Mouse (Mus musculus) Patski (cell line): ENCODE results near the gene Htt. TPM values are rescaled to one million over a fixed set of nuclear protein-coding genes. Genes with fewer than 3 reads are reported as not detected.

Experiments used
- ATAC-seq: fragments of 100-300 bp; one replicate; pipeline ENCODE4 v1.8.0; 2021
- CTCF ChIA-PET: fragments of 350-600 bp; sonication (Branson Sonifier 250); formaldehyde crosslinking; loops from one replicate; lab custom pipeline; 2022; ENCODE audit warnings: inconsistent platforms; lab: Charles Lee
- POLR2A ChIA-PET: fragments of 350-600 bp; sonication (Branson Sonifier 250); formaldehyde crosslinking; loops from one replicate; lab custom pipeline; 2022; ENCODE audit warnings: antibody characterized with exemption, inconsistent platforms; lab: Charles Lee
- DNase-seq: peaks from one replicate; pipeline ENCODE4 v3.0.0-alpha.2; 2011; ENCODE audit warnings: low read depth, low spot score
- H3K27me3 ChIP-seq: fragments of 371-371 bp; one replicate; pipeline ENCODE4 v1.5.1; 2021
- CTCF ChIP-seq: fragments of 100-300 bp; IDR thresholded peaks from one replicate; pipeline ENCODE4 v1.5.1; 2021
- in situ Hi-C: fragments of 300-500 bp; cut with MboI; formaldehyde crosslinking; loops from 3 replicates; pipeline ENCODE4 v1.11.1; 2018; ENCODE audit warnings: low pct_unique_long_range_greater_than_20kb, mixed read lengths
- polyA plus RNA-seq: library from polyadenylated mRNA; unstranded; gene quantifications from one replicate; pipeline ENCODE4 v1.2.3, GENCODE M21; 2021

The Htt gene
- polyA plus RNA-seq, 1 experiment from 2014 or later: 22.7 TPM

DNA sequence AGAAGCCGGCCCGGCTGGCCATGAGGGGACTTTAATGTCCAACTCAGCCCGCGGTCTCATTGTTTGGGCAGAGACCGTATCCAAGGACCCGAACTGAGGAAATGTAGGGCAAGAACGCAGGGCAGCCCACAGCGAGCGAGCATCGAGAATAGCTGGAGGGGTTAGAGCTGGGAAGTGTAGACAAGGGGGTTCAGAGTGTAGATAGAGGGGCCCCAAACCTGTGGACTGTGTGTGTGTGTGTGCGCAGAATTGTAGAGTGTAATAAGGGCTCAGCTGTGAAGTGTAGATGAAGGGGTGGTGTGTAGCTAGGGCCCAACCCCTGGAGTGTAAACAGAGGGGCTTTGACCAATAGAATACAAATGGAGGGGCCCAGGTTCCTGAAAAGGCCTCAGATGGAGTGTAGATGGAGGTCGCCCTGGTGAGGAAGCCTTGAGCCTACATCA lies 188.2 kb downstream of the Htt start:
- peak; percentile 22 for ATAC-seq
- TF ChIP-seq CTCF: no peak
- ChIA-PET CTCF (interaction anchor here (1.0 to 1.4 kb wide), 3 partner anchors 21 to 82 kb away, joined by 3 read pairs; no protein-coding TSS in a partner anchor), POLR2A (no interaction called here)
- in situ Hi-C loops: no loop called here
- no peaks in the 10 kb centered on the region for H3K27me3 ChIP-seq
- no peak for DNase-seq

DNA sequence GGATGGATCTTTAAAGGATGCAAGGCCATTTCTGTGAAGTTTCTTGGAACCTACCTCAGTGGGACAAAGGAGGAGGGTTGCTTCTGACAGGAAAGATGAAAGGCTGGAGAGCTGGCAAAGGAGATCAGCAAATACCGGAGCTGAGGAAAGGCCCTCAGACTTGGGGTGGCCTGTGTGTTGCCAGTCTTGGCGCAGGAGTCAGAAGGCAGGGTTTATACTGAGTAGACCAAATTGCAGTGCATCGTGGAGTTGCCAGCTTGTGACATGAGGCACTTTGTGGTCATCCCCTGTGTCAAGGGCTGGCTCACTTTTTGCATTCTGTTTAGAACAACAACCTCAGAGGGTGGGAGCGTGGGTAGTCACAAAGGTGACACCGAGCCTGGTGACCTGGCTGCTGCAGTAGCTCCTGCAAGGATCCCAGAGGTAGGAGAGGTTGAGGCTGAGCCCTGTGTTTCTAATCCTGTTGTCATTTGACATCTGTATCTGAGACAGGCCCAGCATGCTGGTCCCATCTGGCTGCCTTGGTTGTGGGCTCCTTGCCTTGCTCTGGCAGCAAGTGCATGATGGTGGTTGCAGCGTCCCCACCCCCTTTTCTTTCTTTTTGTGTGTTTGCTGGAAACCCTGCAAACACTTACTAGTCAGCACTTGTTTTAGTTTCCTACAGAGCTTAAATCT lies 189.1 kb downstream of the Htt start:
- H3K27me3 ChIP-seq: no peaks in the 10 kb centered on the region
- DNase-seq (no peak), ATAC-seq (no peak)
- in situ Hi-C loops: no loop called here
- CTCF ChIA-PET: interaction anchor here (1.0 to 1.3 kb wide), 2 partner anchors 20 to 34 kb away, joined by 3 read pairs; no protein-coding TSS in a partner anchor
- POLR2A ChIA-PET: no interaction called here
- no peak for TF ChIP-seq CTCF

DNA sequence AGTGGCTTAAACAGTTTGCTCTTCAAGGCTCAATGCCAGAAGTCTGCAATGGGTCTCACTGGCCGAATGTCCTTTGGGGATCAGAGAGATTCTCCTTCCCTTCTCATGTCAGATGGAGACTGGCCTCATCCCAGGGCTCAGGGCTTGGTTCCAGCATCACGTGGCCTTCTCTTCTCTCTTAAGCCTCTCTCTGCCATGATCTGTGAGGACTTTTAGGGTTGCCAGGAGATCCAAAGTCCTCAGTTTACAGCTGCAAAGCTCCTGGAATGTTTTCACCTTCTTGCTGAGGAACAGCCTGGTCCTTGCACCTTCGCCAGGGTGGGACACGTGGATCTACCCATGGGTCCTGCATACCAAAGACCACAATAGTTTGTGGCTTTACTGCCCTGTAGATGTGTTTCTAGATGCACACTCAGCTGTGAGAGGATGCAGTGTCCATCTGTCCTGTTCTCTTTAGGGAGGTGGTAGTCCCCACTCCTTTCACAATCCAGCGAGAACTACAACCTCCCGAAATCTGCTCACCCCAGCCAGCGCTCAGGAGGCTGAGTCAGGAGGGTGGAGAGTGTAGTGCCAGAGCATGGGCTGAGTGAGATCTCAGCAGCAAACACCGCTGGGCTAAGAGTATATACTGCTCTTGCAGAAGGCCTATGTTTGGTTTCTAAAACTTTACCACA lies 189.8 kb downstream of the Htt start:
- no peaks in the 10 kb centered on the region for H3K27me3 ChIP-seq
- no peak for ATAC-seq
- in situ Hi-C loops: no loop called here
- TF ChIP-seq CTCF: no peak
- POLR2A ChIA-PET: no interaction called here
- DNase-seq: no peak
- CTCF ChIA-PET: no interaction called here

DNA sequence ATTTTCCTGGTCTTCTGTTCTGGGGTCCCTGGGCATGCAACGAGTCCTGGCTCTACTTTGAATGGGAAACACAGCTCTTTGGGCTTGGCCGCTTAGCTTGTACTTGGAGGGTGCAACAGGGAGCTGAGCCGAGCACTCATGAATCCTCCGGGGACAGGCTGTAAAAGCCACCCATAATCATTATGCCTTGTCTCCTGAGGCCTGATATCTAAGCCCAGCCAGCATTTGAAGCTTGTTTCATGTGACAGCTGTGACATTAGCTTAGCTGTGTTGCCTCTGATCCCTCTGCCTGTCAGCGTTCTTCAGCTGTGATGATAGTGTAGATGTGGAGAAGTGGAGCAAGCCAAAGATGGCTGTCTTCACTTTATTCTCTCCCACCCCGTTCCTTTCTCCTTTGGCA lies 193.0 kb downstream of the Htt start:
- ATAC-seq (no peak), DNase-seq (no peak)
- CTCF ChIA-PET: interaction anchor here (0.7 to 0.9 kb wide), 2 partner anchors 16 to 21 kb away, joined by 3 read pairs; no protein-coding TSS in a partner anchor
- no peaks in the 10 kb centered on the region for H3K27me3 ChIP-seq
- in situ Hi-C loops: no loop called here
- POLR2A ChIA-PET: interaction anchor here (1.1 kb wide), 1 partner anchor 11 kb away, joined by 3 read pairs; no protein-coding TSS in a partner anchor
- no peak for TF ChIP-seq CTCF

DNA sequence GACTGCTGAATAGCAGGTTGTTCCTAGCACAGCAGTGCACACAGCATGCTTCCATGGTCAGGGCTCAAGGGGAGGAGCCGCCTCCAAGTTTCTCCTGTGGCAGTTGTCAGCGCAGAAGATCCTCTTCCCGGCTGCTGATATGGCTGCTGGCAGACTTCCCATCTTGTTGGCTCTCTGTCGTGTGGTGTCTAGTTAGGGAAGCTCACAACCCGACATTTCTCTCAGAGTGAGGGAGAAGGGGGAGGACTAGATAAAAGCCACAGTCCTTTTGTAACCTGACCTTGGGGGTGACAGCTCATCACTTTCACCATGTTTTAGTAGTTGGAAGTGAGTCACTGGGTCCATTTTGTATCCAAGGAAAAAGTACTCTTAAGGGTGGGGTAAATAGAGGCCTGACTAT lies 194.1 kb downstream of the Htt start:
- no peaks in the 10 kb centered on the region for H3K27me3 ChIP-seq
- ATAC-seq (no peak), DNase-seq (no peak)
- in situ Hi-C loops: no loop called here
- POLR2A ChIA-PET: interaction anchor here (1.1 kb wide), 1 partner anchor 12 kb away, joined by 3 read pairs; no protein-coding TSS in a partner anchor
- CTCF ChIA-PET: interaction anchor here (1.0 kb wide), 1 partner anchor 10 kb away, joined by 3 read pairs; no protein-coding TSS in a partner anchor
- no peak for TF ChIP-seq CTCF

DNA sequence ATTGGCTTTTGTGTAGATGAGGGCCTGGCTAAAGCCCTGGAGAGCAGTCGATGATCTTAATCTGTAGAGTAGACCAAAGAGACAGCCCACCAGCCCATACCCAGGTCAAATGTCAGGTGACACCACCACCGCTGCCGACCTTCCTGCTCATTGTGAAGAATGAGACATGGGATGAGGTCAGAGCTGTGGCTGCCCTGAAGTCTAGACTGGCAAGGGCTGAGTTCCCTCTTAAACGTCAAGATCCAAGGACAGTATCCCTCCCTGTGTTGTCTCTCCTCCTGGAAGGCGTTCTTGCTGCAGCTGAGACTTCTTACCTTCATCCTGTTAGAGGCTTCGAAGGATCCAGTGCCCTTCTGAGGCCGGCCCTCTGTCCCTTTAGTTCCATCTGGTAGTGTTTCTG lies 194.6 kb downstream of the Htt start:
- CTCF ChIA-PET: interaction anchor here (1.0 to 2.4 kb wide), 2 partner anchors 11 to 41 kb away, joined by 3 to 6 read pairs; no protein-coding TSS in a partner anchor
- DNase-seq (no peak), ATAC-seq (no peak)
- no peak for TF ChIP-seq CTCF
- POLR2A ChIA-PET: no interaction called here
- H3K27me3 ChIP-seq: no peaks in the 10 kb centered on the region
- in situ Hi-C loops: no loop called here

DNA sequence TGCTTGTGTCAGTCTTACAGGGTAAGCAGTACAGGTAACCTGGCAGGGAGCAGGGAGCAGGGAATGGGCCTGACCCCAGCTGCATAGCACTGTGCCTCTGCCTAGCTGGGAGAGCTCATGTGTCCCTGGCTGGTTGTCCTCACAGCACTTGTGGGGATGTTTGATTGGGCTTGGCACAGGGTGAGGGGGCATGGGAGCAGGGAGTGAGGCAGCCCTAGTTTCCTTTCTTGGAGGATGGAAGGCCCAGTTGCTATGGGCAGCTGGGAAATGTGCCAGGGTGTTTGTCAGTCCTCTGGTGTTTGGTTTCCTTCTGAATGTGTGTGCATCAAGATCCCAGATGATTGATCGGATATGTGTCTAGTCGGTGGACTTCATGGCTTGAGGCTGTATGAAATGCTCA lies 195.5 kb downstream of the Htt start:
- in situ Hi-C loops: no loop called here
- ChIA-PET POLR2A (no interaction called here), CTCF (interaction anchor here (2.4 kb wide), 1 partner anchor 42 kb away, joined by 6 read pairs; no protein-coding TSS in a partner anchor)
- TF ChIP-seq CTCF: no peak
- no peak for ATAC-seq
- no peaks in the 10 kb centered on the region for H3K27me3 ChIP-seq
- DNase-seq: no peak

DNA sequence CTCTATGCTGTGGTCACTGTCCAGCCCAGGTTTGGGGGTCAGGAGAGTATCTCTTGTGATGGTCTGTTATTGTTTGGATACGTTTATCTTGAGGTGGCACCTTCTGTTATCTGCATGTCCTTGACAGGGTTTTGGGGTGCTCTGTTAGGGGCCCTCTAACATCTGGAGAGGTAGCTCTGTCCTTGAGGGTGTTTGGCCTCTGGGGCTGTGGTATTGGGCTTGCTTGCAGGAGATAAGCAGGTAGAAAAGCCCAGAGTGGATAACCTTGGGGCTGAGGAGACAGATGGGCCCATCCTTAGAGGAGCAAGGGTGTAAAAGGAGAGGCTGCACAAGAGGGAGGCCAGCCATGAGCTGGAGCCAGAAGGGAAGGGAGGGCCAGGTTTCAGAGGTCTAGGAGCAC lies 198.5 kb downstream of the Htt start:
- ATAC-seq: no peak
- in situ Hi-C loops: no loop called here
- POLR2A ChIA-PET: no interaction called here
- no peak for DNase-seq
- TF ChIP-seq CTCF: no peak
- H3K27me3 ChIP-seq: no peaks in the 10 kb centered on the region
- CTCF ChIA-PET: no interaction called here

Other genes starting within 250 kb of the Htt start
- gene Tnip2, start 247.7 kb upstream of the Htt start, polyA plus RNA-seq: 33.5 TPM
- 18.2 TPM for gene Sh3bp2, start 235.9 kb upstream of the Htt start, polyA plus RNA-seq
- gene Add1, start 188.1 kb upstream of the Htt start, polyA plus RNA-seq: 279 TPM
- 106 TPM for gene Mfsd10, start 124.5 kb upstream of the Htt start, polyA plus RNA-seq
- gene Nop14, start 101.6 kb upstream of the Htt start, polyA plus RNA-seq: 56.8 TPM
- 4.6 TPM for gene Grk4, start 101.4 kb upstream of the Htt start, polyA plus RNA-seq
- gene Msantd1, start 146.3 kb downstream of the Htt start, polyA plus RNA-seq: 1.8 TPM
- 19.4 TPM for gene Rgs12, start 187.7 kb downstream of the Htt start, polyA plus RNA-seq